Mouse (Mus musculus) hindbrain, postnatal 0 days (tissue): ENCODE data around the gene Adarb2. TPM values are rescaled to one million over a fixed set of nuclear protein-coding genes. Genes with fewer than 3 reads are reported as not detected.
A peak's percentile ranks its signal among the peaks of the same experiment; 100 is the strongest.

Source experiments
- ATAC-seq: fragments of 200-750 bp; cut with Nextera tagmentation; 2 replicates; pipeline ENCODE4 v1.8.0; 2017; ENCODE audit warnings: mild to moderate bottlenecking, moderate TSS enrichment, moderate library complexity
- DNase-seq: peaks from one replicate; pipeline ENCODE4 v3.0.0-alpha.2; 2015; ENCODE audit warnings: low spot score
- H3K27ac ChIP-seq: fragments of 300-500 bp; sonication (generic); 2 replicates; pipeline ENCODE4 v1.5.1; 2014; ENCODE audit warnings: mild to moderate bottlenecking
- H3K27me3 ChIP-seq: fragments of 300-500 bp; sonication (generic); 2 replicates; pipeline ENCODE4 v1.6.1; 2014; ENCODE audit warnings: low read length, mixed read lengths; ENCODE audit not compliant: insufficient read depth
- H3K36me3 ChIP-seq: fragments of 300-500 bp; sonication (generic); 2 replicates; pipeline ENCODE4 v1.6.1; 2014; ENCODE audit warnings: low read length, mixed read lengths; ENCODE audit not compliant: insufficient read depth
- H3K4me1 ChIP-seq: fragments of 300-500 bp; sonication (generic); 2 replicates; pipeline ENCODE4 v1.6.1; 2014; ENCODE audit warnings: antibody characterized with exemption, low read length, mixed read lengths; ENCODE audit not compliant: insufficient read depth
- H3K4me2 ChIP-seq: fragments of 300-500 bp; sonication (generic); 2 replicates; pipeline ENCODE4 v1.6.1; 2014; ENCODE audit warnings: low read depth, mild to moderate bottlenecking, low read length, moderate library complexity, mixed read lengths
- H3K4me3 ChIP-seq: fragments of 300-500 bp; sonication (generic); 2 replicates; pipeline ENCODE4 v1.5.1; 2014; ENCODE audit warnings: low read length
- H3K9ac ChIP-seq: fragments of 300-500 bp; sonication (generic); replicated peaks from 2 replicates; pipeline ENCODE4 v1.6.1; 2014; ENCODE audit warnings: mild to moderate bottlenecking, low read length, moderate library complexity, mixed read lengths
- H3K9me3 ChIP-seq: fragments of 300-500 bp; sonication (generic); 2 replicates; pipeline ENCODE4 v1.6.1; 2016; ENCODE audit warnings: low read length, mixed read lengths
- CTCF ChIP-seq: IDR thresholded peaks from 2 replicates; pipeline ENCODE4 v1.5.1; 2016; ENCODE audit warnings: antibody characterized with exemption, control low read depth, low read depth
- WGBS: fragments of 180-500 bp; shearing (Covaris S2); extraction: QIAGEN DNeasy Blood & Tissue Kit; methylation state at CpG from one replicate; pipeline ENCODE4 v1.1.7; 2014; 5-methylcytosine and 5-hydroxymethylcytosine counted together
- polyA plus RNA-seq: library from polyadenylated mRNA; unstranded; fragments of >200 nt; fragmentation: Nextera tagmentation; extraction: Ambion mirVana; gene quantifications from 2 replicates; pipeline ENCODE4 v1.2.1, GENCODE M21; 2015
- total RNA-seq: library from RNA; depleted of rRNA; stranded (reverse); fragments of >200 nt; gene quantifications from 2 replicates; pipeline ENCODE4 v1.2.3, GENCODE M21; 2014

Adarb2 gene
- total and polyA plus RNA-seq, 2 experiments from 2014 or later: 13.5 to 33.8 TPM

GRCm38 (mm10) chr13:8784308-8785061 lies 581.8 kb downstream of the Adarb2 start:
- Histone ChIP-seq H3K27ac (no peak overlapping the region), H3K36me3 (no peaks in the 10 kb centered on the region), H3K27me3 (no peaks in the 10 kb centered on the region), H3K9me3 (no peaks in the 10 kb centered on the region), H3K9ac (no peak overlapping the region), H3K4me3 (no peak overlapping the region), H3K4me1 (no peaks in the 10 kb centered on the region), H3K4me2 (0 out of 2 replicates have a peak overlapping the region, but pooled peaks have one; percentile 28)
- no peak for TF ChIP-seq CTCF
- WGBS: 86% methylated on average over 14 of the region's 14 CpGs
- DNase-seq (no peak), ATAC-seq (no peak; the same call in 1 of the 2 replicates)

GRCm38 (mm10) chr13:8785185-8785584 lies 582.5 kb downstream of the Adarb2 start:
- no peak overlapping the region for H3K27ac ChIP-seq
- H3K4me2 ChIP-seq: peak overlapping the region; percentile 28; the same call in 1 of the 2 replicates
- no peaks in the 10 kb centered on the region for H3K9me3 ChIP-seq
- no peak overlapping the region for H3K4me3 ChIP-seq
- TF ChIP-seq CTCF: peak; percentile 88
- no peak overlapping the region for H3K9ac ChIP-seq
- peak; percentile 76 for ATAC-seq
- no peaks in the 10 kb centered on the region for H3K4me1 ChIP-seq
- H3K36me3 ChIP-seq: no peaks in the 10 kb centered on the region
- H3K27me3 ChIP-seq: no peaks in the 10 kb centered on the region
- 40% methylated on average over 9 of the region's 9 CpGs for WGBS
- DNase-seq: peak; percentile 78

- Histone ChIP-seq H3K4me3 (no peak overlapping the region), H3K4me1 (no peaks in the 10 kb centered on the region), H3K27ac (no peak overlapping the region), H3K9me3 (no peaks in the 10 kb centered on the region), H3K36me3 (no peaks in the 10 kb centered on the region), H3K4me2 (no peak overlapping the region), H3K27me3 (no peaks in the 10 kb centered on the region), H3K9ac (no peak overlapping the region)
- 72% methylated on average over 8 of the region's 8 CpGs for WGBS
- no peak for DNase-seq
- ATAC-seq: no peak
- TF ChIP-seq CTCF: no peak
Measured at GRCm38 (mm10) chr13:8793217-8793616, 590.6 kb downstream of the Adarb2 start.

- ATAC-seq (no peak), DNase-seq (no peak)
- H3K27me3 ChIP-seq: no peaks in the 10 kb centered on the region
- no peaks in the 10 kb centered on the region for H3K9me3 ChIP-seq
- no peak overlapping the region for H3K4me3 ChIP-seq
- no peaks in the 10 kb centered on the region for H3K4me1 ChIP-seq
- TF ChIP-seq CTCF: no peak
- no peak overlapping the region for H3K9ac ChIP-seq
- 70% methylated on average over 6 of the region's 6 CpGs for WGBS
- no peak overlapping the region for H3K27ac ChIP-seq
- H3K36me3 ChIP-seq: 0 out of 2 replicates have a peak, but pooled peaks cover 4% of the 10 kb centered on the region
- H3K4me2 ChIP-seq: no peak overlapping the region
Measured at GRCm38 (mm10) chr13:8800576-8800975, 597.9 kb downstream of the Adarb2 start.

- H3K9me3 ChIP-seq: no peaks in the 10 kb centered on the region
- ATAC-seq (no peak), DNase-seq (no peak)
- no peak for TF ChIP-seq CTCF
- H3K4me3 ChIP-seq: no peak overlapping the region
- 0 out of 2 replicates have a peak, but pooled peaks cover 5% of the 10 kb centered on the region for H3K36me3 ChIP-seq
- no peaks in the 10 kb centered on the region for H3K4me1 ChIP-seq
- H3K27me3 ChIP-seq: no peaks in the 10 kb centered on the region
- no peak overlapping the region for H3K4me2 ChIP-seq
- H3K27ac ChIP-seq: no peak overlapping the region
- H3K9ac ChIP-seq: no peak overlapping the region
- 96% methylated on average over 2 of the region's 2 CpGs for WGBS
Measured at GRCm38 (mm10) chr13:8805931-8806330, 603.3 kb downstream of the Adarb2 start.
